Mouse (Mus musculus): ENCODE results near the gene Igsf9. TPM values are rescaled to one million over a fixed set of nuclear protein-coding genes. Genes with fewer than 3 reads are reported as not detected.

The Igsf9 gene
- polyA plus RNA-seq, 1 experiment: 5.4 TPM

- H3K27ac ChIP-seq (ENCODE audit: insufficient read depth, low read length): no peak overlapping the region
- no peaks in the 10 kb centered on the region for H3K4me1 ChIP-seq (ENCODE audit: control insufficient read depth, insufficient read depth, low read length)
- TF ChIP-seq CTCF (IDR thresholded peaks at IDR 0.05; ENCODE audit: borderline replicate concordance, insufficient read depth, low read length): no peak
- TF ChIP-seq POLR2A (IDR thresholded peaks at IDR 0.05; ENCODE audit: low read depth, low read length): no peak
- H3K4me3 ChIP-seq (ENCODE audit: insufficient read depth, low read length): no peak overlapping the region
Observed at GRCm38 (mm10) chr1:172450226-172450625, 31.4 kb upstream of the Igsf9 start.

- Histone ChIP-seq H3K4me3 (ENCODE audit: insufficient read depth, low read length) (no peak overlapping the region), H3K4me1 (ENCODE audit: control insufficient read depth, insufficient read depth, low read length) (no peaks in the 10 kb centered on the region), H3K27ac (ENCODE audit: insufficient read depth, low read length) (no peak overlapping the region)
- TF ChIP-seq CTCF (IDR thresholded peaks at IDR 0.05; ENCODE audit: borderline replicate concordance, insufficient read depth, low read length) (no peak), POLR2A (IDR thresholded peaks at IDR 0.05; ENCODE audit: low read depth, low read length) (no peak)
Observed at GRCm38 (mm10) chr1:172450848-172451470, 30.6 kb upstream of the Igsf9 start.

- Histone ChIP-seq H3K4me1 (ENCODE audit: control insufficient read depth, insufficient read depth, low read length) (no peaks in the 10 kb centered on the region), H3K4me3 (ENCODE audit: insufficient read depth, low read length) (no peak overlapping the region), H3K27ac (ENCODE audit: insufficient read depth, low read length) (no peak overlapping the region)
- TF ChIP-seq CTCF (IDR thresholded peaks at IDR 0.05; ENCODE audit: borderline replicate concordance, insufficient read depth, low read length): no peak
- no peak for TF ChIP-seq POLR2A (IDR thresholded peaks at IDR 0.05; ENCODE audit: low read depth, low read length)
Observed at GRCm38 (mm10) chr1:172452911-172453310, 28.7 kb upstream of the Igsf9 start.

GRCm38 (mm10) chr1:172453810-172454209 is 27.8 kb upstream of the Igsf9 start:
- Histone ChIP-seq H3K4me3 (ENCODE audit: insufficient read depth, low read length) (no peak overlapping the region), H3K4me1 (ENCODE audit: control insufficient read depth, insufficient read depth, low read length) (no peaks in the 10 kb centered on the region; the same call in 1 of the 2 replicates), H3K27ac (ENCODE audit: insufficient read depth, low read length) (no peak overlapping the region)
- TF ChIP-seq POLR2A (IDR thresholded peaks at IDR 0.05; ENCODE audit: low read depth, low read length) (no peak), CTCF (IDR thresholded peaks at IDR 0.05; ENCODE audit: borderline replicate concordance, insufficient read depth, low read length) (no peak)

- H3K4me3 ChIP-seq (ENCODE audit: insufficient read depth, low read length): no peak overlapping the region
- TF ChIP-seq CTCF (IDR thresholded peaks at IDR 0.05; ENCODE audit: borderline replicate concordance, insufficient read depth, low read length) (no peak), POLR2A (IDR thresholded peaks at IDR 0.05; ENCODE audit: low read depth, low read length) (no peak)
- no peaks in the 10 kb centered on the region; the same call in 1 of the 2 replicates for H3K4me1 ChIP-seq (ENCODE audit: control insufficient read depth, insufficient read depth, low read length)
- no peak overlapping the region for H3K27ac ChIP-seq (ENCODE audit: insufficient read depth, low read length)
Observed at GRCm38 (mm10) chr1:172455416-172455815, 26.2 kb upstream of the Igsf9 start.

- Histone ChIP-seq H3K4me3 (ENCODE audit: insufficient read depth, low read length) (no peak overlapping the region), H3K27ac (ENCODE audit: insufficient read depth, low read length) (no peak overlapping the region), H3K4me1 (ENCODE audit: control insufficient read depth, insufficient read depth, low read length) (no peaks in the 10 kb centered on the region; the same call in 1 of the 2 replicates)
- TF ChIP-seq POLR2A (IDR thresholded peaks at IDR 0.05; ENCODE audit: low read depth, low read length) (no peak), CTCF (IDR thresholded peaks at IDR 0.05; ENCODE audit: borderline replicate concordance, insufficient read depth, low read length) (no peak)
Observed at GRCm38 (mm10) chr1:172456001-172456677, 25.4 kb upstream of the Igsf9 start.

GRCm38 (mm10) chr1:172457196-172457595 is 24.4 kb upstream of the Igsf9 start:
- H3K4me1 ChIP-seq (ENCODE audit: control insufficient read depth, insufficient read depth, low read length): no peaks in the 10 kb centered on the region; the same call in 1 of the 2 replicates
- no peak overlapping the region for H3K4me3 ChIP-seq (ENCODE audit: insufficient read depth, low read length)
- no peak overlapping the region for H3K27ac ChIP-seq (ENCODE audit: insufficient read depth, low read length)
- TF ChIP-seq CTCF (IDR thresholded peaks at IDR 0.05; ENCODE audit: borderline replicate concordance, insufficient read depth, low read length): no peak
- no peak for TF ChIP-seq POLR2A (IDR thresholded peaks at IDR 0.05; ENCODE audit: low read depth, low read length)

- H3K27ac ChIP-seq (ENCODE audit: insufficient read depth, low read length): no peak overlapping the region
- no peaks in the 10 kb centered on the region; the same call in 1 of the 2 replicates for H3K4me1 ChIP-seq (ENCODE audit: control insufficient read depth, insufficient read depth, low read length)
- TF ChIP-seq CTCF (IDR thresholded peaks at IDR 0.05; ENCODE audit: borderline replicate concordance, insufficient read depth, low read length) (no peak), POLR2A (IDR thresholded peaks at IDR 0.05; ENCODE audit: low read depth, low read length) (no peak)
- no peak overlapping the region for H3K4me3 ChIP-seq (ENCODE audit: insufficient read depth, low read length)
Observed at GRCm38 (mm10) chr1:172458041-172458440, 23.5 kb upstream of the Igsf9 start.

- Histone ChIP-seq H3K27ac (ENCODE audit: insufficient read depth, low read length) (no peak overlapping the region), H3K4me3 (ENCODE audit: insufficient read depth, low read length) (no peak overlapping the region)
- TF ChIP-seq CTCF (IDR thresholded peaks at IDR 0.05; ENCODE audit: borderline replicate concordance, insufficient read depth, low read length) (no peak), POLR2A (IDR thresholded peaks at IDR 0.05; ENCODE audit: low read depth, low read length) (no peak)
Observed at GRCm38 (mm10) chr1:172461602-172462001, 20.0 kb upstream of the Igsf9 start.

GRCm38 (mm10) chr1:172462534-172462933 is 19.1 kb upstream of the Igsf9 start:
- Histone ChIP-seq H3K4me1 (ENCODE audit: control insufficient read depth, insufficient read depth, low read length) (no peaks in the 10 kb centered on the region; the same call in 1 of the 2 replicates), H3K4me3 (ENCODE audit: insufficient read depth, low read length) (no peak overlapping the region), H3K27ac (ENCODE audit: insufficient read depth, low read length) (no peak overlapping the region)
- TF ChIP-seq CTCF (IDR thresholded peaks at IDR 0.05; ENCODE audit: borderline replicate concordance, insufficient read depth, low read length) (no peak), POLR2A (IDR thresholded peaks at IDR 0.05; ENCODE audit: low read depth, low read length) (no peak)

More at GRCm38 (mm10) chr1:172461602-172462001, 20.0 kb upstream of the Igsf9 start:
- no peaks in the 10 kb centered on the region; the same call in 1 of the 2 replicates for H3K4me1 ChIP-seq (ENCODE audit: control insufficient read depth, insufficient read depth, low read length)

All from embryonic fibroblast, embryonic 13.5 days (primary cell).